Mouse (Mus musculus) heart, adult 2 months (tissue): ENCODE results near the gene Lgsn.

ENCODE experiments used
- CTCF ChIP-seq: fragments of 200-600 bp; IDR thresholded peaks from 2 replicates; pipeline ENCODE4 v1.8.1; 2022; ENCODE audit warnings: antibody characterized with exemption, mild to moderate bottlenecking, moderate library complexity
- EP300 ChIP-seq: fragments of 200-500 bp; IDR thresholded peaks from 2 replicates; pipeline ENCODE4 v1.6.1; 2011; ENCODE audit warnings: low read depth, low read length, control low read depth; ENCODE audit not compliant: insufficient read depth
- POLR2A ChIP-seq: fragments of 200-500 bp; IDR thresholded peaks from 2 replicates; pipeline ENCODE4 v1.6.1; 2011; ENCODE audit warnings: mild to moderate bottlenecking, low read depth, low read length, control low read depth; ENCODE audit not compliant: insufficient read depth

DNA sequence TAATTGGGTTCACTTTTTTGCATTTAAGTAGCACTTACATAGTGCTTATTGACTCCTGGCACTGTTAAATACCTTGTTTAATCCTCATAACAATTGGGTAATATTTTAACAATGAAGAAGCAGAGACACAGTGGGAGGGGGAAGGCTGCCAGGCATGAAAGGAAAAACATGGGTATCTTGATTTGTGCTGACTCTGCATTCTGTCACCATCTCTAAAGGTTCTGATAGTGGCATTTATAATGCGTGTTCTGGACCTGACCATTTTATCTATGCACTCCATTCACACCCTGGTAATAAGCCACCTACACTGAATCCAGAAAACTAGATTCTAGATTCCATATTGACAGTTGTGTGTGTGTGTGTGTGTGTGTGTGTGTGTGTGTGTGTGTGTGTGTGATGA lies 19.4 kb downstream of the Lgsn start:
- TF ChIP-seq POLR2A (no peak), CTCF (no peak), EP300 (no peak)
